Mouse (Mus musculus) limb, embryonic 12.5 days (tissue): ENCODE data around the gene Tmem236. TPM values are rescaled to one million over a fixed set of nuclear protein-coding genes. Genes with fewer than 3 reads are reported as not detected.

Experiments
- ATAC-seq: fragments of 200-750 bp; cut with Nextera tagmentation; 2 replicates; pipeline ENCODE4 v1.8.0; 2017; ENCODE audit warnings: low read depth, moderate TSS enrichment; ENCODE audit not compliant: insufficient number of reproducible peaks, insufficient read depth, low FRiP score, low TSS enrichment
- H3K27ac ChIP-seq: fragments of 300-500 bp; sonication (generic); 2 replicates; pipeline ENCODE4 v1.5.1; 2016; ENCODE audit warnings: mild to moderate bottlenecking, moderate library complexity
- H3K27me3 ChIP-seq: fragments of 300-500 bp; sonication (generic); 2 replicates; pipeline ENCODE4 v1.6.1; 2016; ENCODE audit warnings: mild to moderate bottlenecking, moderate library complexity
- H3K36me3 ChIP-seq: fragments of 300-500 bp; sonication (generic); 2 replicates; pipeline ENCODE4 v1.6.1; 2016; ENCODE audit warnings: mild to moderate bottlenecking, moderate library complexity
- H3K4me1 ChIP-seq: fragments of 300-500 bp; sonication (generic); replicated peaks from 2 replicates; pipeline ENCODE4 v1.6.1; 2016
- H3K4me2 ChIP-seq: fragments of 300-500 bp; sonication (generic); 2 replicates; pipeline ENCODE4 v1.6.1; 2016; ENCODE audit warnings: mild to moderate bottlenecking, moderate library complexity
- H3K4me3 ChIP-seq: fragments of 300-500 bp; sonication (generic); replicated peaks from 2 replicates; pipeline ENCODE4 v1.5.1; 2016; ENCODE audit warnings: mild to moderate bottlenecking
- H3K9ac ChIP-seq: fragments of 300-500 bp; sonication (generic); replicated peaks from 2 replicates; pipeline ENCODE4 v1.6.1; 2016; ENCODE audit warnings: mild to moderate bottlenecking, moderate library complexity
- H3K9me3 ChIP-seq: fragments of 300-500 bp; sonication (generic); 2 replicates; pipeline ENCODE4 v1.6.1; 2016; ENCODE audit warnings: mild to moderate bottlenecking, moderate library complexity
- WGBS: fragments of 180-500 bp; shearing (Covaris S2); methylation state at CpG from one replicate; pipeline ENCODE4 v1.1.7; 2016; 5-methylcytosine and 5-hydroxymethylcytosine counted together
- microRNA counts: library from miRNA; unstranded; fragments of <30 nt; microRNA quantifications from one replicate; lab custom pipeline; 2017
- microRNA-seq: library from miRNA; unstranded; fragments of <30 nt; microRNA quantifications from one replicate; pipeline ENCODE4, GENCODE M21; 2017
- polyA plus RNA-seq: library from polyadenylated mRNA; unstranded; fragments of >200 nt; fragmentation: Nextera tagmentation; extraction: Ambion mirVana; gene quantifications from 2 replicates; pipeline ENCODE4 v1.2.1, GENCODE M21; 2016

Gene Tmem236
- polyA plus RNA-seq, 1 experiment from 2014 or later = not detected

DNA sequence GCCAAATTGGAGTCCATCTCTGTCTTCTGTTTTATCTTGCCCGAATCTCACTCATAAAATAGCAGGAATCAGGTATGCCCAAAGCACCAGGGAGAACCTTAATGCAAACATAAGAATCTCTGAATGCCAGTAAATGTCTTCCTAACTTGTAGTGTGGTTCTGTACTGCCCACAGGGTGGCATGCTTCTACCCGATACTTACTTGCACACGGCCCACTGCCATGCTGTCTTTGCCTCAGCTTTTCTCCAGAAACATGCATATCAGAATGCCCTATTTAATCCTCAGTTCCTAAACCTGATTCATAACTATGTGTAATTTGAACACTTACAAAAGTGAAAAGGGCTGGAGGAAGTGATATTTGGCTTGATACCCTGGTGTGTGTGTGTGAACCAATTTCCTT, 77.6 kb downstream of the Tmem236 start:
- no peak for ATAC-seq
- H3K4me2 ChIP-seq = no peak overlapping the region
- 78% methylated on average over 3 of the region's 3 CpGs for WGBS
- H3K27me3 ChIP-seq = no peaks in the 10 kb centered on the region
- no peak overlapping the region for H3K4me3 ChIP-seq
- H3K36me3 ChIP-seq = no peaks in the 10 kb centered on the region
- H3K9ac ChIP-seq = no peak overlapping the region
- H3K4me1 ChIP-seq = no peaks in the 10 kb centered on the region
- no peak overlapping the region for H3K27ac ChIP-seq
- H3K9me3 ChIP-seq = no peaks in the 10 kb centered on the region

DNA sequence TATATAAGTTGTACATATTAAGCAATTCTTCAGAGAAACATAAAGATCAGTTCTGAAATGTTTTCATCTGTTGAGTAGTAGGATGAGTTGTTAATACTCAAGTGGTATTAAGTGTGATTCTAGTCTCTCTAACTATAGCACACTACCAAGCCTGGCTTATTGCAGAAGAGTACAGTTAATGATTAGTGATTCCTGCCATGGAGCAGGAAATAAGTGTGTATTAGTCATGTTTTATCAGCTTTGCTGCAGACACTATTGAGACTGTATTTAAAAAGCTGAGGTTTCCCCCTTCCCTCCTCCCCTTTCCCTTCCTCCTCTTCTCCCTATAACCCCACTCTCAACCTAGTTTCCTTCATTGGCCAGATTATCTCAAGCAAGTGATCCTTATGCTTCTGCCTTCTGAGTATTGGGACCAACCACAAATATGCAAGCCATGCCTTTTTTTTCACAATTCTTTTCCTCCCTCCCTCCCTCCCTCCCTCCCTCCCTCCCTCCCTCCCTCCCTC, 84.1 kb downstream of the Tmem236 start:
- ATAC-seq = no peak
- no peak overlapping the region for H3K4me3 ChIP-seq
- no peak overlapping the region for H3K4me2 ChIP-seq

DNA sequence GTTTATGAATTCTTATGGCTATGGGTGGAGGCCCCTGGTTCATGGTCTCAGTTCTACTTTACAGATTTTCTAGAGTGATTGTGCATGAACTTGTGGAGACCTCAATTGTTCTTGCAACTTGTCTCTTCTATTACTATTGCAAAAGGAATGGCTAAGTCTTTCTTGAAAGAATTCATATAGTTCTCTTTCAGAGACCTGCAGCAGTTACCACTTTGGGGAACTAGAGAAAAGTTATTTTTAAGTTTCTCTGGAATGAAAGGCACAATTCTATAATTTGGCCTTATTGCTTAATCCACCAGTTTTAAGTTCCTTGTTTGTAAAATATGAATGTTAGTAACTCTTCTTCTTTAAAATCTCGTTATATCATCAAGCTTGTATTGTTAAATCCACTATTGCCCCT, 87.8 kb downstream of the Tmem236 start:
- no peaks in the 10 kb centered on the region for H3K36me3 ChIP-seq
- H3K27me3 ChIP-seq = no peaks in the 10 kb centered on the region
- WGBS = 74% methylated on average over 1 of the region's 1 CpGs
- ATAC-seq = no peak
- no peaks in the 10 kb centered on the region for H3K9me3 ChIP-seq
- H3K9ac ChIP-seq = no peak overlapping the region
- H3K4me1 ChIP-seq = no peaks in the 10 kb centered on the region
- H3K27ac ChIP-seq = no peak overlapping the region
- no peak overlapping the region for H3K4me2 ChIP-seq
- H3K4me3 ChIP-seq = no peak overlapping the region

More for the DNA sequence above, 84.1 kb downstream of the Tmem236 start:
- H3K4me1 ChIP-seq = no peaks in the 10 kb centered on the region
- no peaks in the 10 kb centered on the region for H3K36me3 ChIP-seq
- H3K9me3 ChIP-seq = no peaks in the 10 kb centered on the region
- no peak overlapping the region for H3K9ac ChIP-seq
- no peak overlapping the region for H3K27ac ChIP-seq
- H3K27me3 ChIP-seq = no peaks in the 10 kb centered on the region

DNA sequence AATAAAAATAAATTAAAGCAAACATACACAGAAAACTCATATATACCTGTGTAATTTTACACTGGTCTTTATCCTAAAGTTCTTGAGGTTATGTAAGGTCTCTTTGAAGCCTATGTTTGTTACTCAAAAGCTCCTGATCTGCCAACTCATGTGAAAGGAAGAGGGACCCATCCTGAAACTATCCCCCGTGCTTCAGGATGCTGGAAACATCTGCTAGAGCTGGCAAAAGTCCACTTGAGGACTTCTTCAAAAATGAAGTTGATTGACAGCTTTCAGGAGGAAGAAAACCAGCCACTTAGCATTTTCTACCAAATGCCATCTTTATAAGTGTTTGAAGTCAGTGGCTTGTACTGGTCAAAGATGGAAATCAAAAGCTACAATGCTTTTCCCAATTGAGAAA, 94.8 kb downstream of the Tmem236 start:
- no peak overlapping the region for H3K9ac ChIP-seq
- H3K9me3 ChIP-seq = no peaks in the 10 kb centered on the region
- H3K27me3 ChIP-seq = no peaks in the 10 kb centered on the region
- no peaks in the 10 kb centered on the region for H3K4me1 ChIP-seq
- no peak for ATAC-seq
- no peaks in the 10 kb centered on the region for H3K36me3 ChIP-seq
- no peak overlapping the region for H3K4me2 ChIP-seq
- 54% methylated on average over 1 of the region's 1 CpGs for WGBS
- H3K27ac ChIP-seq = no peak overlapping the region
- H3K4me3 ChIP-seq = no peak overlapping the region

MicroRNA genes within 50 kb of the gene (microRNA counts, 519-probe panel; counts per million panel counts)
- not detected for microRNA mmu-miR-511 (lab: Ali Mortazavi, UCI)

Small RNA genes lying within 50 kb of the gene (microRNA-seq; reads per million reads assigned to microRNA genes)
- 0.93 reads per million for gene Mir511

Other genes starting within 250 kb of the Tmem236 start
- gene Hacd1, start 118.4 kb upstream of the Tmem236 start, polyA plus RNA-seq = 44.3 and 44.9 TPM in 2 replicates
- gene Stam, start 100.4 kb upstream of the Tmem236 start, polyA plus RNA-seq = 72.4 and 81.8 TPM in 2 replicates
- gene Mrc1, start 54.9 kb downstream of the Tmem236 start, polyA plus RNA-seq = 2.5 and 3.4 TPM in 2 replicates
- gene Slc39a12, start 213.8 kb downstream of the Tmem236 start, polyA plus RNA-seq = not detected in 2 replicates